Mouse (Mus musculus) lung, postnatal 0 days (tissue): ENCODE measurements around the gene Zranb1.

Experiments
- CTCF ChIP-seq: IDR thresholded peaks from 2 replicates; pipeline ENCODE4 v1.5.1; 2016; ENCODE audit warnings: antibody characterized with exemption, mild to moderate bottlenecking
- EP300 ChIP-seq: IDR thresholded peaks from 2 replicates; pipeline ENCODE4 v1.6.1; 2016; ENCODE audit warnings: antibody characterized with exemption, mild to moderate bottlenecking, control low read depth

GRCm38 (mm10) chr7:133009676-133010075 is 78.7 kb downstream of the Zranb1 start:
- TF ChIP-seq CTCF (no peak), EP300 (no peak)
